Mouse (Mus musculus): ENCODE results near the gene 4930556J24Rik.
"Not testable (repeated sequence)": the region's sequence is repeated elsewhere in the genome, so short reads cannot be mapped to it uniquely, and the experiment has no call there.

The 4930556J24Rik gene

GRCm38 (mm10) chr11:3976678-3977077 lies at the start of gene 4930556J24Rik:
Gene 4930556J24Rik (minus strand): TSS chr11:3976778.
- no peak for DNase-seq

GRCm38 (mm10) chr11:4023321-4023720 lies 46.7 kb upstream of the 4930556J24Rik start:
- peak; percentile 61 for DNase-seq

- DNase-seq, result not testable (repeated sequence)
Observed at GRCm38 (mm10) chr11:4022111-4022510, 45.5 kb upstream of the 4930556J24Rik start.

GRCm38 (mm10) chr11:4015796-4016195 lies 39.2 kb upstream of the 4930556J24Rik start:
- DNase-seq, result peak; percentile 53

GRCm38 (mm10) chr11:4012616-4013015 lies 36.0 kb upstream of the 4930556J24Rik start:
- no peak for DNase-seq

GRCm38 (mm10) chr11:4006462-4006861 lies 29.9 kb upstream of the 4930556J24Rik start:
- DNase-seq, result peak; percentile 56

- DNase-seq, result peak; percentile 54
Observed at GRCm38 (mm10) chr11:4005220-4005805, 28.7 kb upstream of the 4930556J24Rik start.

- peak; percentile 89 for DNase-seq
Observed at GRCm38 (mm10) chr11:4001603-4002002, 25.0 kb upstream of the 4930556J24Rik start.

- DNase-seq, result peak; percentile 73
Observed at GRCm38 (mm10) chr11:3999547-3999946, 23.0 kb upstream of the 4930556J24Rik start.

GRCm38 (mm10) chr11:3997978-3998720 lies 21.6 kb upstream of the 4930556J24Rik start:
- DNase-seq, result peak; percentile 87

GRCm38 (mm10) chr11:3996840-3997239 lies 20.3 kb upstream of the 4930556J24Rik start:
- DNase-seq, result peak; percentile 78

- peak; percentile 63 for DNase-seq
Observed at GRCm38 (mm10) chr11:3995511-3995910, 18.9 kb upstream of the 4930556J24Rik start.

- DNase-seq, result no peak
Observed at GRCm38 (mm10) chr11:3993914-3994313, 17.3 kb upstream of the 4930556J24Rik start.

GRCm38 (mm10) chr11:3993132-3993531 lies 16.6 kb upstream of the 4930556J24Rik start:
- DNase-seq, result no peak

- no peak for DNase-seq
Observed at GRCm38 (mm10) chr11:3989748-3990147, 13.2 kb upstream of the 4930556J24Rik start.

- no peak for DNase-seq
Observed at GRCm38 (mm10) chr11:3983863-3984745, 7.5 kb upstream of the 4930556J24Rik start.

GRCm38 (mm10) chr11:3983291-3983862 lies 6.8 kb upstream of the 4930556J24Rik start, which contains the start of gene Gal3st1:
Gene Gal3st1 (plus strand): TSS chr11:3983636.
- no peak for DNase-seq

GRCm38 (mm10) chr11:3982275-3983209 lies 6.0 kb upstream of the 4930556J24Rik start:
- no peak for DNase-seq

- no peak for DNase-seq
Observed at GRCm38 (mm10) chr11:3981536-3981935, 5.0 kb upstream of the 4930556J24Rik start.

GRCm38 (mm10) chr11:3978421-3978820 lies 1.8 kb upstream of the 4930556J24Rik start:
- DNase-seq, result no peak

GRCm38 (mm10) chr11:3974311-3974710 lies 2.3 kb downstream of the 4930556J24Rik start:
- DNase-seq, result peak; percentile 73

GRCm38 (mm10) chr11:3973081-3973480 lies 3.5 kb downstream of the 4930556J24Rik start:
- DNase-seq, result peak; percentile 63
